Mouse (Mus musculus): ENCODE data around the gene Exoc4. TPM values are rescaled to one million over a fixed set of nuclear protein-coding genes. Genes with fewer than 3 reads are reported as not detected.

Gene Exoc4
- polyA plus RNA-seq, 1 experiment from 2014 or later = 8.8 TPM

DNA sequence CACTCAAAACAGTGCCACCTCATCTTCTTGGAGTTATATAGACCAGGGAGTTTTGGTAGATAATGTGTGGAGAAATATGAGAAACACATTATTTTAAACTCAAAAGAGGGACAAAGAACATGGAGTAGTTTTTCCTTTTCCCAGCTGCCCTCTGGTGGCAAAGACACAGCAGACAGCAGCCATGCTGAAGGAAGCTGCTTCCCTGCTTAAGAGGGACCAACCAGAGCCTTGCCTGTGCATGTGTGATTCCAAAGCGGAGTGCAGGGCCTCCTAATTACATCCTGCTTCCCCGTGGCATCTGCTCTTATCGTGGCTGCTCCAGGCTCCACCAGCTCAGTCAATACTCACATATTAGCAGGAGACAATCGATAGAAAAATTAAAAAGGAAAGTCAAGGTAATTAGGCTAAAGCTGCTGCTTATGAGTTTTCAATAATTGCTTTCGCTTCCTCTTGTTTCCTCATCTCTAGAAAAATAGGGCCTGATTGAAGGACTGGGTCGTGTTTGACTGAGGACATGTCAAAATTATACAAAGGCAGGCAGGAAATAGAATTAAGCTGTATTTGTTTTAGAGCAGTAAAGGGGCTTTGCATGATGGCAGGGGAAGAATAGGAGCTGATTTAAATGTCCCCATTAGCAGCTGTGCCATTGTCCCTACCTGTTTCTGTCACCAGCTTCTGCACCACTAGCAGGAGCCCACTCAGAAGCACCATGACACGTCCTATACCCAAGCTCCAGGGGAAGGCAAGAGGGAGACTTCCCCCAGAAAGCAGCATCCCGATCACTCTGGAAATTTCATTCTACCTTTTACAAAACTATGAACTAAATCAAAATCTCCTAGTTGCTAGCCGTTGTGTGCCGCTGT is 433.1 kb downstream of the Exoc4 start:
- Histone ChIP-seq H3K9me3 (ENCODE audit: control insufficient read depth) (no peaks in the 10 kb centered on the region), H3K4me3 (ENCODE audit: low read depth, low read length) (no peak overlapping the region), H3K4me1 (replicated peaks; ENCODE audit: control insufficient read depth, insufficient read depth, low read length) (no peaks in the 10 kb centered on the region), H3K4me2 (replicated peaks; ENCODE audit: low read depth) (no peak overlapping the region), H3K9ac (ENCODE audit: low read depth, low read length) (no peak overlapping the region), H3K27ac (ENCODE audit: low read depth, low read length) (no peak overlapping the region), H3K27me3 (replicated peaks; ENCODE audit: control insufficient read depth, insufficient read depth, low read length) (no peaks in the 10 kb centered on the region), H3K36me3 (ENCODE audit: control insufficient read depth, insufficient read depth) (no peaks in the 10 kb centered on the region)
- TF ChIP-seq CTCF (IDR thresholded peaks at IDR 0.05; ENCODE audit: low read depth) = peak; percentile 75
- WGBS = 50% methylated on average over 10 of the region's 10 CpGs
- ATAC-seq = no peak

DNA sequence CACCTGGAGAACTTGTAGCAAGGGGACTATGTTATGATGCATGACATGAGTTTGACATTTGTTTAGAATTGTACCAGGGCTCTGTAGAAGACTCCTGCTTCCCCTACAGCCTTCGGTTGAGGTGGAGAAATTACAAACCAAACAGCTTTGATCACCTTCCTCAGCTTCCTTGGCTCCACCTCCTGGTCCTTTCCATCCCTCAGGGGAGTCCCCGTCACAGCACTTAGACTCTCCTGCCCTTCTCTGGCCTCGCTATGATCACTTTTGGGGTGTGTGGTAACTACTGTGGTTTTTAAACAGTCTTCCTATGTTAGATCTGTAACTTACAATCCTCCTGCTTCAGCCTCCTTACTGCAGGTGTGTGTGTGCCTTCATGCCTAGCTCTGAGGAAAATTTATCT is 434.6 kb downstream of the Exoc4 start:
- WGBS = 80% methylated on average over 3 of the region's 3 CpGs
- no peaks in the 10 kb centered on the region for H3K36me3 ChIP-seq (ENCODE audit: control insufficient read depth, insufficient read depth)
- no peak overlapping the region for H3K9ac ChIP-seq (ENCODE audit: low read depth, low read length)
- no peak overlapping the region for H3K4me3 ChIP-seq (ENCODE audit: low read depth, low read length)
- no peak for TF ChIP-seq CTCF (IDR thresholded peaks at IDR 0.05; ENCODE audit: low read depth)
- ATAC-seq = no peak
- H3K27me3 ChIP-seq (replicated peaks; ENCODE audit: control insufficient read depth, insufficient read depth, low read length) = no peaks in the 10 kb centered on the region
- no peaks in the 10 kb centered on the region for H3K4me1 ChIP-seq (replicated peaks; ENCODE audit: control insufficient read depth, insufficient read depth, low read length)
- no peak overlapping the region for H3K4me2 ChIP-seq (replicated peaks; ENCODE audit: low read depth)
- H3K9me3 ChIP-seq (ENCODE audit: control insufficient read depth) = no peaks in the 10 kb centered on the region
- H3K27ac ChIP-seq (ENCODE audit: low read depth, low read length) = no peak overlapping the region

DNA sequence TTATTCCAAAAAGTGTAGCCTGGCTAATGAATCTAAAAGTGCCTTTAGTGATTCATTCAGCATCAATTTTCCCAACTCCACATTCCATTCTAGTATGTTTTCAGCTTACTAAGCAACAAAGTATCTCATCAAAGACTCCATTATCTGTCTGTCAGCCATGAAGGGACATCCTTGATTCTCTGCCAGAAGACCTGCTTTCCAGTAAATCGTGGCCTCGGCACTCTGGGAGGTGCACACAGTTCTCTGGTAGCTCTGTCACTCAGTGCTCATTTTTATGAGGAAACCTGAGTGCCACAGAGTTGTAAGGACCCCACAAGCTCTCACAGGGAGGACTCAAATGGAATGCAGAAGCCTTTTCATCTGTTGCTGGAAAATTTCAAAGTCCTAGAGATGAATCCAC is 436.4 kb downstream of the Exoc4 start:
- Histone ChIP-seq H3K27me3 (replicated peaks; ENCODE audit: control insufficient read depth, insufficient read depth, low read length) (no peaks in the 10 kb centered on the region), H3K4me3 (ENCODE audit: low read depth, low read length) (no peak overlapping the region), H3K4me1 (replicated peaks; ENCODE audit: control insufficient read depth, insufficient read depth, low read length) (no peaks in the 10 kb centered on the region), H3K27ac (ENCODE audit: low read depth, low read length) (no peak overlapping the region), H3K36me3 (ENCODE audit: control insufficient read depth, insufficient read depth) (no peaks in the 10 kb centered on the region), H3K9ac (ENCODE audit: low read depth, low read length) (no peak overlapping the region), H3K9me3 (ENCODE audit: control insufficient read depth) (no peaks in the 10 kb centered on the region), H3K4me2 (replicated peaks; ENCODE audit: low read depth) (no peak overlapping the region)
- no peak for TF ChIP-seq CTCF (IDR thresholded peaks at IDR 0.05; ENCODE audit: low read depth)
- 63% methylated on average over 2 of the region's 2 CpGs for WGBS
- ATAC-seq = no peak

DNA sequence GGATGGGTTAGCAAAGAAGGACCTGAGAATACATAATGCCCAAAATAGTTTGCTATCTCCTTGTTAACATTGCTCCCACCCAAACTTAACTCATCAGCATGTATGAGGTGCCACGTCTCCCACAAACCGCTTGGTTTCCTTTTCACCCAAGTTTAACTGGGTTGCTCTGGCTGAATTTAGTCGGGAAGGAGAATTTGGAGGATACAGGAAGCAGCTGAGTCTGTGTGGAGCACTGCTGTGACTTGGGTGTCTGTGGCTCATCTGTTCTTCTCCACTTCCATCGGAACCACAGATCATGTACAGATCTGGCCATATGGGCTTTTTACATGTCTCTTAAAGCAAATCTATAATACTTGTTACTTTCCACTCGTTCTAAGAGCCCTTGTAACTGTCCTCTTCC is 441.7 kb downstream of the Exoc4 start:
- Histone ChIP-seq H3K27ac (ENCODE audit: low read depth, low read length) (no peak overlapping the region), H3K4me1 (replicated peaks; ENCODE audit: control insufficient read depth, insufficient read depth, low read length) (no peaks in the 10 kb centered on the region), H3K9me3 (ENCODE audit: control insufficient read depth) (no peaks in the 10 kb centered on the region), H3K4me2 (replicated peaks; ENCODE audit: low read depth) (no peak overlapping the region), H3K27me3 (replicated peaks; ENCODE audit: control insufficient read depth, insufficient read depth, low read length) (no peaks in the 10 kb centered on the region), H3K36me3 (ENCODE audit: control insufficient read depth, insufficient read depth) (no peaks in the 10 kb centered on the region), H3K9ac (ENCODE audit: low read depth, low read length) (no peak overlapping the region), H3K4me3 (ENCODE audit: low read depth, low read length) (no peak overlapping the region)
- no peak for ATAC-seq
- TF ChIP-seq CTCF (IDR thresholded peaks at IDR 0.05; ENCODE audit: low read depth) = no peak
- 86% methylated on average over 5 of the region's 5 CpGs for WGBS

DNA sequence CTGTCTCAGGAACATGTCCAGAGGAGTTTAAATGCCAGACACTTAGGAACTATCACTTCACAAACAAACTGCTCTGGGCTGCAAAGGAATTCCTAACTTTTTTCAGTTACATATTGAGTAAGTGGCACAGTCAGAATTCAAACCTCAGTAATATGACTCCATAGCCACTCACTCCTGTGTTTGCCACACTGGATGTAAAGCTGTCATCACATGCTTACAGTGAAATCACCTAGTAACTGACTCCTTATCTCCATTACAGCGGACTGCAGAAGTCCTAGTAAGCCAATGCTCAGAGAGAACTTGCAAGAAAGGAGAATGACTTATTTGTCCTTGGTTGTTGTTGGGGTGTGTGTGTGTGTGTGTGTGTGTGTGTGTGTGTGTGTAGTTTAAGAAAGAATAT is 448.1 kb downstream of the Exoc4 start:
- Histone ChIP-seq H3K9ac (ENCODE audit: low read depth, low read length) (no peak overlapping the region), H3K4me2 (replicated peaks; ENCODE audit: low read depth) (no peak overlapping the region), H3K27ac (ENCODE audit: low read depth, low read length) (no peak overlapping the region), H3K36me3 (ENCODE audit: control insufficient read depth, insufficient read depth) (no peaks in the 10 kb centered on the region), H3K27me3 (replicated peaks; ENCODE audit: control insufficient read depth, insufficient read depth, low read length) (no peaks in the 10 kb centered on the region), H3K4me3 (ENCODE audit: low read depth, low read length) (no peak overlapping the region), H3K4me1 (replicated peaks; ENCODE audit: control insufficient read depth, insufficient read depth, low read length) (no peaks in the 10 kb centered on the region), H3K9me3 (ENCODE audit: control insufficient read depth) (no peaks in the 10 kb centered on the region)
- ATAC-seq = no peak
- TF ChIP-seq CTCF (IDR thresholded peaks at IDR 0.05; ENCODE audit: low read depth) = no peak
- WGBS = 66% methylated on average over 1 of the region's 1 CpGs

DNA sequence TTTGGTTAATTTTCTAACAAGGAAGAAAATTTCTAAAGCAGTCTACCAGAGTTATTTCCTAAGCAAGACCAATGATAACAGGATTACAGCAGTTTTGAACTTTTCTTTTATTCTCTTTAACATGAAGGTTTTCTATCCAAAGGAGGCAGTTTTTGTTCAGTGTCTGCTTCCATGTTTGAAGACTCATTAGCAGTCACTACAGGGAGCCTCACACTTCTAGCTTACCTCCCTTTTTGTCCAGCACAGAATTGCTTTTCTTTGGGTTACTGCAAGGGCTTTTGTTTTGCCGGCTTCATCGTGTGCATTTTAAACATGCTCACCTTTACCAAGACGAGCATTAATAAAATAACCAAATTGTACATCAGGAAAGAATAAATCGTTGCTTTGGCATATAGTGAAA is 460.0 kb downstream of the Exoc4 start:
- H3K9ac ChIP-seq (ENCODE audit: low read depth, low read length) = no peak overlapping the region
- H3K27ac ChIP-seq (ENCODE audit: low read depth, low read length) = no peak overlapping the region
- no peaks in the 10 kb centered on the region for H3K4me1 ChIP-seq (replicated peaks; ENCODE audit: control insufficient read depth, insufficient read depth, low read length)
- no peak for ATAC-seq
- no peaks in the 10 kb centered on the region for H3K36me3 ChIP-seq (ENCODE audit: control insufficient read depth, insufficient read depth)
- H3K27me3 ChIP-seq (replicated peaks; ENCODE audit: control insufficient read depth, insufficient read depth, low read length) = no peaks in the 10 kb centered on the region
- WGBS = 79% methylated on average over 4 of the region's 4 CpGs
- TF ChIP-seq CTCF (IDR thresholded peaks at IDR 0.05; ENCODE audit: low read depth) = no peak
- no peak overlapping the region for H3K4me3 ChIP-seq (ENCODE audit: low read depth, low read length)
- no peak overlapping the region for H3K4me2 ChIP-seq (replicated peaks; ENCODE audit: low read depth)
- H3K9me3 ChIP-seq (ENCODE audit: control insufficient read depth) = no peaks in the 10 kb centered on the region
